Mouse (Mus musculus) brain, adult 2 months (tissue): Measurements from ENCODE around the gene Ppp1r13b.
"Not testable (repeated sequence)": the region's sequence is repeated elsewhere in the genome, so short reads cannot be mapped to it uniquely, and the experiment has no call there.

ENCODE experiments used
- DNase-seq: peaks from one replicate; pipeline ENCODE4 v3.0.0; 2011; ENCODE audit warnings: low read depth, low spot score

Ppp1r13b gene

DNA sequence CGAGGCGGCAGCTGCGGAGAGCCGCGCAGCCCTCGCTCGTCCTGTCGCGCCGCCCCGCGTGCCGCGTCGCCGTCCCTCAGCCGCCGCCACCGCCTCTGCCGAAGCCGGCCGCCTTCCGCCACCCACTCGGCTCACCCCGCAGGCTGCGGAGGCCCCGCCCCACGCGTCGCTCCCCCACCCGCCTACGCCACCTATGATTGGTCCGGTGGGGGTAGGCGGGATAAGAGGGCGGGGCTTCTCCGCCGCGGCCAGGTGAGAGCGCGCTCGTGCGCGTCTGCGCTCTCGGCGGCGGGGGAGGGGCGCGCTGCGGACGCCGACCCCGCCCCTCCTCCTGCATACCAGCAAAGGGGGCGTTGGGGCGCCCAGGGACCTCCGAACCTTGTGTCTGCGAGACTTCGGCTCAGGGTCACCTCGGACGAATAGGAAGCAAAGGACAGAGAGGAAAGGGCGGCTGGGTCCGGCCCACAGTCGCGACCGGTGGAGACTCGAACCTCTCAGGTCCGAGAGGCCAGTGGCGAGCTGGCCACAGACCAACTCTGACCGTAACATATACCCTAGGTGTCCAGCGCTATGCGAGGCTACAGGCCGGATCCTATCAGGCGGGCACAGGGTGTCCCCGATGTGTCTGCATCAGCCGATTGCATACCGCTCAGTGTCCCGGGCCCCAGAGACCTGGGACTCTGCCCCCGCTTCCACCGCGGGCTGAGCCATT is at the start of gene Ppp1r13b:
TSS of gene Ppp1r13b (minus strand) at position 141 of the 712 bp plus-strand sequence.
- DNase-seq: peak; percentile 97

DNA sequence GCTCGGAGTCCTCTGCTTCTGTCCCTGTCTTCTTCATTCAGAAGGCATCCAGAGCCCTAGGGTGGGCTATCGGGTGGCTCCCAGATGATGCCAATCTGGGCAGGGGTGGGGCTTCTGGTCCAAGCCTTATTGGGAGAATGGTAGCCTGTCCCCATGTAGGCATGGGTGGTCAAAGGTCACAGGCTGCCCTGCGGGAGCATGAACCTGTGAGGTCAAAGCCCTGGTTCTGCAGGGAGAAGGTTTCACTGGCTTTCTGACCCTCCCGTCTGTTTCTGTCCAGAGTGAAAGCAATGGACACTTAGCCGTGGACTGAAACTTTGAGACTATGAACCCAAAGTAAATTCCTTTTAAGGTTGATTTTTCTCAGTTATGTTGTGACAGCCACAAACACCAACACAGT is 48.3 kb upstream of the Ppp1r13b start:
- no peak for DNase-seq

- DNase-seq: peak; percentile 83
These were observed 43.8 kb upstream of the Ppp1r13b start for GRCm38 (mm10) chr12:111951701-111952100.

DNA sequence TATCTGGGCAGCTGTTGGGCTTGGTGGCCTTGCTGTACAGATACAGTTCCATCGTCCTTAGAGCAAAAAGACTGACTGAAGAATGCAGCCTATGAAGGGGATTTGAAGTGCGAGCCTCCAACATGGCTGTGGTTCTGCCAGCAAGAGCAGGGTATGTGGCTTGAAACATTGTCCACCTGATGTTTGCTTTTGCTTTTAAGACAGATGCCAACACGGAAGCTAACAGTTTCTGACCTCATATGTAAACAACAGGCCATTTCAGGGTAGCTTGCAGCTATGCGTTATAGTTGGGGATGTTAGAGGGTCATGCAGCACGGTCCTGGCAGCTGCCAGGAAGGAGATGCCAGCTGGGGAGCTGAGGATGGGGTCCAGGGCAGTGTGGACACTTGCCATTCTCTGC is 42.6 kb upstream of the Ppp1r13b start:
- DNase-seq: no peak

- DNase-seq: peak; percentile 87
These were observed 38.8 kb upstream of the Ppp1r13b start for GRCm38 (mm10) chr12:111946716-111947115.

DNA sequence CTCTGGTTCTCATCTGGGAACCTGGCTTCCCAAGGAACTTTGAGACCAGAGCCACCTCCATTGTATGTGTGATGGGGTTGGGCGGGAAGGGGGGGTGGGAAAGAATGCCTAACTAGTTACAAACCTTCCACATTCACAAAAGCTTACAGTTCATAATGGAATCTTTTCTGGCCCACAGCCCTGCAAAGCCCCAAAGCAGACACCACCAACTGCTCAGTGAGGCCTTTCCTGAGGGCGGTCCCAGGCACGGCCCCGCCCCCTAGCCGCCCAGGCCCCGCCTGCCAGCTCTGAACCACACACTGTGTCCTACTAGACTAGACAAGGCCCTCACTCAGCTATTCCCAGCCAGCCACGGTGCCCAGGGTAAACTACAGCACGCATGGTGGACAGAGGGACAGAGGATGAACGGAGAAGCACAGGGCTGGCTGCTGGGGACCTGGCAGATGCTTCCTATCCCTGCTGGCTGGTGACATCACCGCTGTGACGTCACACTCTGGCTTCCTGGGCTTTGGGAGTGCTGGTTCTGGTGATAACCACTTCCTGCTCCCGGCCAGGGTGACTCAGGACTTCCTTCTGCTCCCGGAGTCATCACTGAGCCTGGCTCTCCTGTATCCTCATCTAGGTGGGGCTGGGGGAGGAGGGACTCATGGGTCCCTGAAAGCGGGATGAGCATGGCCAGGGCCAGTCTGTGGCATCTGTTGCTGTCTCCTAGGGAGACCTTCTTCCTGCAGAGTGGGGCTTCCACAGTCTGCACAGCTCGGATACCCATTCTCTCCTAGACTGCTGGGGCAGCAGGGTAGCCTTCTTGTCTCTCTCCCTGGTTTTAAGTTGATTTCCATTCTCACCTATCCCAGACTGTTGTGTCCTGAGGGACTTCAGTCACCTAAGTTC is 38.1 kb upstream of the Ppp1r13b start:
- not testable (repeated sequence) for DNase-seq

DNA sequence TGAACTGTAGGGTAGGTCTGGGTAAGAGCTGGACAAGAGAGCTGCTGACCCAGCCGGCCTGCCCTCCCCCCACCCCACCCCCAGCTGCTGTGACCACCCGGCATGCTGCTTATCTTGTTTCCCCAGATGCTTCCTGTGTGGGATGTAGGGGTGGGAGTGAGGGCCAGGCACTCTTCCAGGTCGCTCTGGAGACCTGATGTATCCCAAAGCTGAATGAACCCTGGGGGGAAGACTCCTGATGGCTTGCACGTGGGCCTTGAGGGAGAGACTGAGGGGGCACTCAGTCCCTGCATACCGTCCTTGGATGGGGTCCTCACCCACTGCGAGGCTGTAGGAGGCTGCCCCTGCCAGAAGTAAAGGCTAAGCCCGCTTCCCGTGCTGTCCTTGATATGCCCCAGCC is 37.2 kb upstream of the Ppp1r13b start:
- no peak for DNase-seq

- DNase-seq: not testable (repeated sequence)
These were observed 36.4 kb upstream of the Ppp1r13b start for GRCm38 (mm10) chr12:111944065-111944987.

- DNase-seq: no peak
These were observed 35.6 kb upstream of the Ppp1r13b start for GRCm38 (mm10) chr12:111943421-111944064.

DNA sequence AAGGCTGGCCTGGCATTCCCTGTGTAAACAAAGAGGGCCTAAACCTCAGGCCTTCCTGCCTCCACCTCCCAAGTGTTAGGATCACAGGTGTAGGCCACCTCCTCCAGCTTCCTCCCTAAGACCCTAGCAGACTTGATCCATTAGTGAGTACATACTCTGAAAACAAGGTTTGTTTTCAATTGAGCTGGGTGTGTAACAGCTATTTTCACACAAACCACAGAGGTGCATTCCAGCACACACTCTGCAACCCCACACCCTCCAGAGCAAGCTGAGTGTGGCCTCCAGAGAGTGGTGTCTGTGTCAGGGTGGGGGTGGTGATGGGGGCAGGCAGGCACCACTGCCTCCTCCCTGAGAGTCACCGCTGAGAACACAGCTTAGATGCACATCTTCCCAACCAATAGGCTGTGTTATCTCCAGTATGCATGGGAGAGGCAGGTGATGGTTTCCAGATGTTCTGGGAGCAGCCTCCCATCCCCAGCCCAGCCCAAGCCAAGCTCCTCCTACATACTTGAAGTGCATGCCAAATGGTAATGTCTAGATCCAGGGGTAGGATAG is 30.8 kb upstream of the Ppp1r13b start:
- DNase-seq: no peak

GRCm38 (mm10) chr12:111936706-111937550 is 29.0 kb upstream of the Ppp1r13b start:
- DNase-seq: no peak

DNA sequence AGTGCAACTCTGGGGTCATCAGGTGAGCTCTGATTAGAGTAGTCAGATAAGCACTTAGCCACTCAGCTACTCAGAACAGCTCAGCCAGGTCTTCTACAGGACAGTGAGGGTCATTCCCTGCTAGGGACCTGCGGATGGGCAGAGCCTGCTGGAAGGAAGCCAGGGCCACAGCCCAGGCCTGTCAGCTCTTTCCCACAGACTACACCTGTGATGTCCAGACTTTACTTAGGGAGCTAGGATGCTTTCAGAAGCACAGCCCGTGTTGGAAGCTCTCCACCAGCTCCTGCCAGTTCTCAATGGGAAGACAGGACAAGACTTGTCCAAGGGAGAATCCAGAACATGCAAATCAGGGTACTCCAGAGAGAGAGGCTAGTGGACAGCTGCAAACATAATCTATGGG is 26.1 kb upstream of the Ppp1r13b start:
- peak; percentile 39 for DNase-seq

DNA sequence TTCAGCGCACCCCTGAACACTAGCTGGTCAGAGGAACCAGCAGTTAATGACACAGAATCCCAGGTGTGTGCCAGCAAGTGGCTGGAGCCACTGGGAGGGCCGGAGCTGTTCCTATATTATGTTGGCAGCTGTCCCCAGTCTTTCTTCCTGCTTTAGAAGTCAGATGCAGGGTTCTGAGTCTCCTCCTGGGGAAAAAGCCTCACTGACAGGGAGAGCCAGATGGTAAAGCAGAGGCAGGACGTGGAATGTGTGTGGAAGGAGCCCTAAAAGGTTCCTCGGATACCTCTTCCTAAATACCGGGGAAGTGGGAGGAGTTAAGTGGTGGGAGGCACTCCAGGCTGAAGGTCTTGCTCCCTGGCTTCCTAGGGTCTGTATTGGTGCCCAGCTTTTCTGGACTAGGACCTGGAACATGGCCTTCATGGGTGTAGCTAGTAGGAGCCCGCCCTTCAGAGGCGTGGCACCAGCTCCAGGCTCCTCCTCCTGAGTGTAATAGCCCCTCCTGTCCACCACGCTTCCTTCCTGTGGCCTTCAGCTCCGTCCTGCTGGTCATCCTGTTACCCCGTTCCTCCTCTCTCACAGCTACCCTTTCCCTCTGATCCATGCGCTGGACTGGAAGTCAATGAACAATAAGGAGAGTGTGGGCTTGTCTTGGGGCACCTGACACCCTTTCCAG is 25.3 kb upstream of the Ppp1r13b start:
- peak; percentile 50 for DNase-seq

- no peak for DNase-seq
These were observed 24.6 kb upstream of the Ppp1r13b start for GRCm38 (mm10) chr12:111932513-111932912.

DNA sequence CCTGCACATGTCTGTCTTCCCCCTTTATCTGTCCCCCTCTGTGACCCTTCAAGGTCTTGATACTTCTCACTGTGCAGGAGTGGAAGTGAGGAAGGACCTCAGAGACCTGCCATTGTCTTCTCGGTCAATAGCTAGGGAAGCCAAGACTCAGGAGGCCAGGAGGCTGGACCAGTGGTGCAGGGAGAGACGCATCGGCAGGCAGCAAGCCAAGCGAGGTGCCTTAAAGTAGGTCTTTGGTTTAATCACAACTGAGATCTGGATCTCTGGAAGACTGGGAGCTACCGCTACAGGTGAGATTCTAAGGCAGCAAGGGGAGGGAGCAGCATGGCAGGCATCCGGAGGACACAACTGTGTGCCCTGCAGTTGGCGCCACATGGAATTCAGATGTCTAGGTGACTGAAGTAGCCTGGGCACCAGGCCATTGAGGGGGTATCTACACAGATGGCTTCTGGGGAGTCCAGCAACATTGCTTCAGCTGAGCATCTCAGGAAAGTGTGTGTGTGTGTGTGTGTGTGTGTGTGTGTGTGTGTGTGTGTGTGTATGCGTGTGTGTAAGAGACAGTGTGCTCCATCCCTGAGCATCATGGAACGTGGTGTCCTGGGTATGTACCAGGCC is 23.6 kb upstream of the Ppp1r13b start:
- no peak for DNase-seq

- DNase-seq: no peak
These were observed 20.6 kb upstream of the Ppp1r13b start for GRCm38 (mm10) chr12:111928411-111928966.

DNA sequence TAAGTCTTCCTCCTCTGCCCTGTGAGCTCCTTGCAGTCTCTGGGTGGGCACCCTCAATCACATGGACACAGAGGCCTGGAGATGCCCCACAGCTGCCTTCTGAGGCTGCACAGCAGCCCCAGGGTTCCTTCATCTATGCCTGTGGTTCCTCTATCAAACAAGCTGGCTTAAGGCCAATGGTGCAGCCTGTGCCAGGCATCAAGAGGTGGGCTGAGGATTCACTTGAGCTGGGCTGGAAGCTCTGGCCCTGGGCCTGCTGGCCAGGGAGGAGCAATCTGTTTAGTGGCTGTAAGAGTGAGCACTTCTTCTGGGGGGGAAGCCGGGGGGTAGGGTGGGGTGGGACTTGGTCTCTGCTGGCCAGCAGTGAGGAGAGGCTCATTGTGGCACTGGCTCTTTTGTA is 19.4 kb upstream of the Ppp1r13b start:
- DNase-seq: peak; percentile 65

DNA sequence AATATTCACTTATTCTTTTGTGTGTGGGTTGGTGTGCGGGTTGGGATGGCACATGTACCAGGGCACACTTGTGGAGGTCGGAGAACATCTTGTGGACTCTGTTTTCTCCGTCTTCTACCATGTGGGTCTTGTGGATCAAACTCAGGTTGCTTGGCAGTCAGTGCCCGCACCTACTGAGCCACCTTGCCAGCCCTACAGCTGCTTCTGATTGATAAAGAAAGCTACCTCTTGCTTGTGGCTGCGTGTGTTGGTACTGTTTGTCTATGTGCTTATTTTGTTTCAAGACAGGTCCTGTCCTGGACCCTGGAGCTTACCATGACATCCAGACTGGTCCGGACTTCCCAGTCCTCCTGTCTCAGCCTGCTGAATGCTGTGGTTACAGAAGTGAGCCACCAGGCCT is 15.2 kb upstream of the Ppp1r13b start:
- DNase-seq: no peak

GRCm38 (mm10) chr12:111920046-111920445 is 12.1 kb upstream of the Ppp1r13b start:
- DNase-seq: peak; percentile 95
